Mouse (Mus musculus): ENCODE results near the gene Rbm39. TPM values are rescaled to one million over a fixed set of nuclear protein-coding genes. Genes with fewer than 3 reads are reported as not detected.

The Rbm39 gene
- total and polyA plus RNA-seq, 3 experiments = 212 to 417 (median 376) TPM

GRCm38 (mm10) chr2:156146272-156146989 lies 33.6 kb downstream of the Rbm39 start:
- dilution Hi-C loops (cut with MboI; ENCODE audit: extremely low pct_ligation_motif_present, extremely low pct_unique_long_range_greater_than_20kb, low sequenced_read_pairs) = no loop called here
- Histone ChIP-seq H3K27me3 (replicated peaks) (no peaks in the 10 kb centered on the region), H3K36me3 (replicated peaks in 1 of 2; ENCODE audit: control insufficient read depth in 1 of 2, insufficient read depth in 1 of 2, low read length in 1 of 2) (peaks cover 36 to 57% of the 10 kb centered on the region in 2 experiments), H3K4me3 (replicated peaks in 1 of 3; ENCODE audit: low read depth in 2 of 3, low read length in 2 of 3, poor library complexity in 1 of 3) (no peak overlapping the region), H3K79me2 (replicated peaks; ENCODE audit: control insufficient read depth, extremely low read depth, insufficient read depth, poor library complexity, severe bottlenecking) (peaks cover 31% of the 10 kb centered on the region), H3K4me1 (ENCODE audit: control insufficient read depth in 1 of 2, insufficient read depth in 2 of 2) (peaks cover 0 to 21% of the 10 kb centered on the region in 2 experiments; a peak in 2 of 4 replicates), H3K9me3 (replicated peaks; ENCODE audit: low read length) (no peaks in the 10 kb centered on the region), H3K27ac (ENCODE audit: insufficient read depth, low read depth) (no peak overlapping the region), H3K9ac (ENCODE audit: insufficient read depth, low read depth) (no peak overlapping the region), H3K4me2 (ENCODE audit: insufficient read depth, low read depth, poor library complexity, severe bottlenecking) (no peak overlapping the region)
- TF ChIP-seq CHD1 (IDR thresholded peaks at IDR 0.05; ENCODE audit: low read depth, low read length) (no peak), USF1 (IDR thresholded peaks at IDR 0.05; ENCODE audit: low read depth, low read length) (no peak), CHD2 (IDR thresholded peaks at IDR 0.05; ENCODE audit: low read length) (no peak), TCF12 (IDR thresholded peaks at IDR 0.05; ENCODE audit: low read depth, low read length) (no peak), POLR2A (IDR thresholded peaks at IDR 0.05; ENCODE audit: low read depth, low read length) (peak; percentile 4; the same call in 1 of the 2 replicates), UBTF (IDR thresholded peaks at IDR 0.05; ENCODE audit: low read depth, low read length) (no peak), ZMIZ1 (IDR thresholded peaks at IDR 0.05; ENCODE audit: low read depth, low read length) (peak; percentile 75; the same call in 1 of the 2 replicates), POLR2AphosphoS2 (IDR thresholded peaks at IDR 0.05; ENCODE audit: low read depth, low read length) (peak; percentile 97; the same call in 1 of the 2 replicates)
- in situ Hi-C loops (cut with MboI; ENCODE audit: low pct_ligation_motif_present, low pct_unique_long_range_greater_than_20kb, low sequenced_read_pairs) = loop anchor here (25.0 kb wide), 1 partner anchor 309 kb away; the partner anchor contains the start of genes Eif6 and Fam83c
- peak; percentile 23 for DNase-seq (ENCODE audit: extremely low read depth)

GRCm38 (mm10) chr2:156145486-156146130 lies 34.4 kb downstream of the Rbm39 start:
- Histone ChIP-seq H3K4me2 (ENCODE audit: insufficient read depth, low read depth, poor library complexity, severe bottlenecking) (peak overlapping the region; percentile 97), H3K79me2 (replicated peaks; ENCODE audit: control insufficient read depth, extremely low read depth, insufficient read depth, poor library complexity, severe bottlenecking) (peaks cover 25% of the 10 kb centered on the region), H3K27me3 (replicated peaks) (no peaks in the 10 kb centered on the region), H3K36me3 (replicated peaks in 1 of 2; ENCODE audit: control insufficient read depth in 1 of 2, insufficient read depth in 1 of 2, low read length in 1 of 2) (peaks cover 34 to 53% of the 10 kb centered on the region in 2 experiments), H3K9ac (ENCODE audit: insufficient read depth, low read depth) (no peak overlapping the region), H3K27ac (ENCODE audit: insufficient read depth, low read depth) (no peak overlapping the region), H3K4me3 (replicated peaks in 1 of 3; ENCODE audit: low read depth in 2 of 3, low read length in 2 of 3, poor library complexity in 1 of 3) (peak overlapping the region in 2 of 3 experiments; percentile 35 to 82), H3K4me1 (ENCODE audit: control insufficient read depth in 1 of 2, insufficient read depth in 2 of 2) (peaks cover 0 to 16% of the 10 kb centered on the region in 2 experiments; a peak in 2 of 4 replicates), H3K9me3 (replicated peaks; ENCODE audit: low read length) (no peaks in the 10 kb centered on the region)
- no peak for DNase-seq (ENCODE audit: extremely low read depth)
- in situ Hi-C loops (cut with MboI; ENCODE audit: low pct_ligation_motif_present, low pct_unique_long_range_greater_than_20kb, low sequenced_read_pairs) = loop anchor here (25.0 kb wide), 1 partner anchor 308 kb away; the partner anchor contains the start of genes Eif6 and Fam83c
- TF ChIP-seq POLR2AphosphoS2 (IDR thresholded peaks at IDR 0.05; ENCODE audit: low read depth, low read length) (0 out of 2 replicates have a peak, but pooled peaks have one; percentile 81), POLR2A (IDR thresholded peaks at IDR 0.05; ENCODE audit: low read depth, low read length) (0 out of 2 replicates have a peak, but pooled peaks have one; percentile 1), HCFC1 (IDR thresholded peaks at IDR 0.05; ENCODE audit: low read depth, low read length) (no peak), ZMIZ1 (IDR thresholded peaks at IDR 0.05; ENCODE audit: low read depth, low read length) (peak; percentile 20; the same call in 1 of the 2 replicates)
- dilution Hi-C loops (cut with MboI; ENCODE audit: extremely low pct_ligation_motif_present, extremely low pct_unique_long_range_greater_than_20kb, low sequenced_read_pairs) = no loop called here
